Mouse (Mus musculus) C2C12 (cell line): Measurements from ENCODE around the gene Limd1.

Source experiments
- CTCF ChIP-seq: IDR thresholded peaks from one replicate; pipeline ENCODE4 v1.5.1; 2011; ENCODE audit not compliant: control insufficient read depth, insufficient read depth, insufficient read length
- MYOD1 ChIP-seq: IDR thresholded peaks from one replicate; pipeline ENCODE4 v1.6.1; 2011; ENCODE audit warnings: low read depth; ENCODE audit not compliant: control insufficient read depth, insufficient read length
- MYOG ChIP-seq: IDR thresholded peaks from one replicate; pipeline ENCODE4 v1.6.1; 2011; ENCODE audit not compliant: control insufficient read depth, insufficient read length; ENCODE audit errors: extremely low read depth
- USF1 ChIP-seq: IDR thresholded peaks from one replicate; pipeline ENCODE4 v1.6.1; 2011; ENCODE audit warnings: low read depth, mild to moderate bottlenecking, control low read depth, moderate library complexity

- no peak for TF ChIP-seq CTCF
- TF ChIP-seq MYOD1, result no peak
- TF ChIP-seq MYOG, result no peak
- TF ChIP-seq USF1, result no peak
These were observed 20.9 kb upstream of the Limd1 start for GRCm38 (mm10) chr9:123457603-123458002.
